Mouse (Mus musculus) hindbrain, embryonic 14.5 days (tissue): ENCODE measurements around the gene Cab39l. TPM values are rescaled to one million over a fixed set of nuclear protein-coding genes. Genes with fewer than 3 reads are reported as not detected.

Experiments
- ATAC-seq: fragments of 200-750 bp; cut with Nextera tagmentation; 2 replicates; pipeline ENCODE4 v1.8.0; 2017; ENCODE audit warnings: moderate number of reproducible peaks, mild to moderate bottlenecking, moderate TSS enrichment, moderate library complexity; ENCODE audit not compliant: low FRiP score
- DNase-seq: peaks from one replicate; pipeline ENCODE4 v3.0.0-alpha.2; 2015; ENCODE audit warnings: low spot score
- H3K27ac ChIP-seq: fragments of 300-500 bp; sonication (generic); 2 replicates; pipeline ENCODE4 v1.5.1; 2014; ENCODE audit warnings: mild to moderate bottlenecking, moderate library complexity
- H3K27me3 ChIP-seq: fragments of 300-500 bp; sonication (generic); 2 replicates; pipeline ENCODE4 v1.6.1; 2014; ENCODE audit warnings: mild to moderate bottlenecking, low read length, mixed read lengths; ENCODE audit not compliant: control insufficient read depth, insufficient read depth
- H3K36me3 ChIP-seq: fragments of 300-500 bp; sonication (generic); replicated peaks from 2 replicates; pipeline ENCODE4 v1.6.1; 2014; ENCODE audit not compliant: control insufficient read depth, insufficient read depth
- H3K4me1 ChIP-seq: fragments of 300-500 bp; sonication (generic); replicated peaks from 2 replicates; pipeline ENCODE4 v1.6.1; 2014; ENCODE audit warnings: antibody characterized with exemption, low read length, mixed read lengths; ENCODE audit not compliant: control insufficient read depth, insufficient read depth
- H3K4me2 ChIP-seq: fragments of 300-500 bp; sonication (generic); replicated peaks from 2 replicates; pipeline ENCODE4 v1.6.1; 2014; ENCODE audit warnings: mild to moderate bottlenecking, moderate library complexity
- H3K4me3 ChIP-seq: fragments of 300-500 bp; sonication (generic); replicated peaks from 2 replicates; pipeline ENCODE4 v1.5.1; 2014; ENCODE audit warnings: mild to moderate bottlenecking, low read length
- H3K9ac ChIP-seq: fragments of 300-500 bp; sonication (generic); 2 replicates; pipeline ENCODE4 v1.6.1; 2014
- H3K9me3 ChIP-seq: fragments of 300-500 bp; sonication (generic); 2 replicates; pipeline ENCODE4 v1.6.1; 2016; ENCODE audit warnings: low read length; ENCODE audit not compliant: control insufficient read depth
- WGBS: fragments of 180-500 bp; shearing (Covaris S2); extraction: QIAGEN DNeasy Blood & Tissue Kit; methylation state at CpG from one replicate; pipeline ENCODE4 v1.1.7; 2014; 5-methylcytosine and 5-hydroxymethylcytosine counted together
- polyA plus RNA-seq: library from polyadenylated mRNA; unstranded; fragments of >200 nt; fragmentation: Nextera tagmentation; extraction: Ambion mirVana; gene quantifications from 2 replicates; pipeline ENCODE4 v1.2.1, GENCODE M21; 2014

The Cab39l gene
- polyA plus RNA-seq, 1 experiment from 2014 or later: 32.2 TPM

- WGBS: 90% methylated on average over 15 of the region's 15 CpGs
- DNase-seq: no peak
Measured at GRCm38 (mm10) chr14:59629308-59629707, 188.5 kb downstream of the Cab39l start.

GRCm38 (mm10) chr14:59630096-59630495, 189.3 kb downstream of the Cab39l start:
- no peaks in the 10 kb centered on the region for H3K36me3 ChIP-seq
- DNase-seq: no peak
- 83% methylated on average over 9 of the region's 9 CpGs for WGBS
- no peak for ATAC-seq
- H3K4me1 ChIP-seq: peaks cover 16% of the 10 kb centered on the region
- H3K4me3 ChIP-seq: no peak overlapping the region
- H3K27ac ChIP-seq: no peak overlapping the region
- no peaks in the 10 kb centered on the region for H3K27me3 ChIP-seq
- no peak overlapping the region for H3K9ac ChIP-seq
- H3K9me3 ChIP-seq: no peaks in the 10 kb centered on the region
- no peak overlapping the region for H3K4me2 ChIP-seq

More at GRCm38 (mm10) chr14:59629308-59629707, 188.5 kb downstream of the Cab39l start:
- ATAC-seq: no peak
- Histone ChIP-seq H3K4me1 (peaks cover 16% of the 10 kb centered on the region), H3K4me3 (no peak overlapping the region), H3K27me3 (peaks cover 5% of the 10 kb centered on the region; the same call in 1 of the 2 replicates), H3K9ac (no peak overlapping the region), H3K27ac (no peak overlapping the region), H3K4me2 (no peak overlapping the region), H3K9me3 (no peaks in the 10 kb centered on the region), H3K36me3 (no peaks in the 10 kb centered on the region)

- no peak overlapping the region for H3K4me3 ChIP-seq
- H3K36me3 ChIP-seq: no peaks in the 10 kb centered on the region
- WGBS: 92% methylated on average over 6 of the region's 6 CpGs
- DNase-seq: no peak
- peaks cover 9% of the 10 kb centered on the region for H3K4me1 ChIP-seq
- no peak for ATAC-seq
- no peaks in the 10 kb centered on the region for H3K9me3 ChIP-seq
- H3K27me3 ChIP-seq: no peaks in the 10 kb centered on the region
- no peak overlapping the region for H3K27ac ChIP-seq
- H3K4me2 ChIP-seq: no peak overlapping the region
- no peak overlapping the region for H3K9ac ChIP-seq
Measured at GRCm38 (mm10) chr14:59632067-59632466, 191.3 kb downstream of the Cab39l start.

GRCm38 (mm10) chr14:59633295-59633898, 192.6 kb downstream of the Cab39l start:
- no peak for DNase-seq
- Histone ChIP-seq H3K4me2 (no peak overlapping the region), H3K27me3 (no peaks in the 10 kb centered on the region), H3K9ac (no peak overlapping the region), H3K4me1 (no peaks in the 10 kb centered on the region), H3K4me3 (no peak overlapping the region), H3K9me3 (no peaks in the 10 kb centered on the region), H3K27ac (no peak overlapping the region), H3K36me3 (no peaks in the 10 kb centered on the region)
- no peak for ATAC-seq
- WGBS: 84% methylated on average over 5 of the region's 5 CpGs

GRCm38 (mm10) chr14:59633988-59634387, 193.2 kb downstream of the Cab39l start:
- Histone ChIP-seq H3K36me3 (no peaks in the 10 kb centered on the region), H3K27ac (no peak overlapping the region), H3K4me2 (no peak overlapping the region), H3K9ac (no peak overlapping the region), H3K4me1 (no peaks in the 10 kb centered on the region), H3K4me3 (no peak overlapping the region), H3K9me3 (no peaks in the 10 kb centered on the region), H3K27me3 (no peaks in the 10 kb centered on the region)
- DNase-seq: no peak
- WGBS: 75% methylated on average over 9 of the region's 9 CpGs
- no peak for ATAC-seq

Other genes with a start within 250 kb of the Cab39l start
- 47.9 and 51.9 TPM in 2 replicates for gene Rcbtb1, start 239.8 kb upstream of the Cab39l start, polyA plus RNA-seq
- not detected in 2 replicates for gene Gm6904, start 180.8 kb upstream of the Cab39l start, polyA plus RNA-seq
- gene Phf11a, start 143.4 kb upstream of the Cab39l start, polyA plus RNA-seq: 0.15 and 0.18 TPM in 2 replicates
- 0.21 TPM in 1 of 2 replicates, not detected in the other for gene Phf11b, start 99.6 kb upstream of the Cab39l start, polyA plus RNA-seq
- 0.34 and 0.60 TPM in 2 replicates for gene Phf11d, start 75.5 kb upstream of the Cab39l start, polyA plus RNA-seq
- gene Phf11c, start 45.6 kb upstream of the Cab39l start, polyA plus RNA-seq: 0.25 TPM in 2 replicates
- gene Setdb2, start 88 bp upstream of the Cab39l start, polyA plus RNA-seq: 6.3 and 8.9 TPM in 2 replicates
- 35.2 and 37.3 TPM in 2 replicates for gene Cdadc1, start 157.0 kb downstream of the Cab39l start, polyA plus RNA-seq
- gene Shisa2, start 184.3 kb downstream of the Cab39l start, polyA plus RNA-seq: 5.6 and 6.5 TPM in 2 replicates